Mouse (Mus musculus): ENCODE results near the gene Hectd4. TPM values are rescaled to one million over a fixed set of nuclear protein-coding genes. Genes with fewer than 3 reads are reported as not detected.

Gene Hectd4
- polyA plus RNA-seq, 1 experiment from 2014 or later = 9.7 TPM

GRCm38 (mm10) chr5:121392667-121393380 lies 172.8 kb downstream of the Hectd4 start:
- Histone ChIP-seq H3K4me2 (no peak overlapping the region), H3K36me3 (ENCODE audit: control insufficient read depth, insufficient read depth, low read length) (no peaks in the 10 kb centered on the region), H3K9ac (ENCODE audit: low read length) (no peak overlapping the region), H3K4me1 (ENCODE audit: control insufficient read depth, insufficient read depth, low read length) (0 out of 2 replicates have a peak, but pooled peaks cover 2% of the 10 kb centered on the region), H3K4me3 (ENCODE audit: low read depth, low read length) (no peak overlapping the region), H3K27me3 (ENCODE audit: control insufficient read depth, insufficient read depth, low read length) (no peaks in the 10 kb centered on the region), H3K27ac (ENCODE audit: low read depth, low read length) (no peak overlapping the region), H3K9me3 (ENCODE audit: control insufficient read depth, low read length) (no peaks in the 10 kb centered on the region)
- ATAC-seq (ENCODE audit: low FRiP score) (no peak), DNase-seq (ENCODE audit: low spot score, missing footprints) (peak; percentile 87)
- WGBS = 62% methylated on average over 16 of the region's 16 CpGs

- Histone ChIP-seq H3K4me1 (ENCODE audit: control insufficient read depth, insufficient read depth, low read length) (0 out of 2 replicates have a peak, but pooled peaks cover 2% of the 10 kb centered on the region), H3K9me3 (ENCODE audit: control insufficient read depth, low read length) (no peaks in the 10 kb centered on the region), H3K4me2 (no peak overlapping the region), H3K36me3 (ENCODE audit: control insufficient read depth, insufficient read depth, low read length) (no peaks in the 10 kb centered on the region), H3K27me3 (ENCODE audit: control insufficient read depth, insufficient read depth, low read length) (no peaks in the 10 kb centered on the region), H3K9ac (ENCODE audit: low read length) (no peak overlapping the region), H3K27ac (ENCODE audit: low read depth, low read length) (no peak overlapping the region), H3K4me3 (ENCODE audit: low read depth, low read length) (no peak overlapping the region)
- ATAC-seq (ENCODE audit: low FRiP score) = no peak
- no peak for DNase-seq (ENCODE audit: low spot score, missing footprints)
- whole genome bisulfite sequencing = 74% methylated on average over 3 of the region's 3 CpGs
Observed at GRCm38 (mm10) chr5:121393402-121393801, 173.4 kb downstream of the Hectd4 start.

DNA sequence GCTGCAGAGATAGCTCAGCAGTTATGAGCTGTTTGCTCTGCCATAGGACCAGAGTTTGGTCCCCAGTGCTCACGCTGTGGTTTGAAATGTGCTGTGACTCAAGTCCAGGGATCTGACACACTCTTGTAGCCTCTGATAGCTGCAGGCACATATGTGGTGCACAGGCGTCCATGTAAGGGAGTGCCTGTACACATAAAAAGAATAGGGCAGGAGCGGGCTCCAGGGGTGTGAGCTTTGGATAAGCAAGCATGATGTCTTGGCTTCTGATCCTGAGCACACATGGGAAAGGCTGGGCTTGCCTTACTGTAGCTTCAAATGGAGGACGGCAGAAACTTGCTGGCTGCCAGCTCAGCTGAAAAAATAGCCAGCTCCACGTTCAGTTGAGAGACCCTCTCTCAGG lies 175.6 kb downstream of the Hectd4 start:
- Histone ChIP-seq H3K9me3 (ENCODE audit: control insufficient read depth, low read length) (no peaks in the 10 kb centered on the region), H3K9ac (ENCODE audit: low read length) (no peak overlapping the region), H3K36me3 (ENCODE audit: control insufficient read depth, insufficient read depth, low read length) (no peaks in the 10 kb centered on the region), H3K27me3 (ENCODE audit: control insufficient read depth, insufficient read depth, low read length) (no peaks in the 10 kb centered on the region), H3K27ac (ENCODE audit: low read depth, low read length) (no peak overlapping the region), H3K4me2 (no peak overlapping the region), H3K4me3 (ENCODE audit: low read depth, low read length) (no peak overlapping the region), H3K4me1 (ENCODE audit: control insufficient read depth, insufficient read depth, low read length) (peaks cover 12% of the 10 kb centered on the region)
- 78% methylated on average over 5 of the region's 5 CpGs for WGBS
- no peak for DNase-seq (ENCODE audit: low spot score, missing footprints)
- no peak for ATAC-seq (ENCODE audit: low FRiP score)

DNA sequence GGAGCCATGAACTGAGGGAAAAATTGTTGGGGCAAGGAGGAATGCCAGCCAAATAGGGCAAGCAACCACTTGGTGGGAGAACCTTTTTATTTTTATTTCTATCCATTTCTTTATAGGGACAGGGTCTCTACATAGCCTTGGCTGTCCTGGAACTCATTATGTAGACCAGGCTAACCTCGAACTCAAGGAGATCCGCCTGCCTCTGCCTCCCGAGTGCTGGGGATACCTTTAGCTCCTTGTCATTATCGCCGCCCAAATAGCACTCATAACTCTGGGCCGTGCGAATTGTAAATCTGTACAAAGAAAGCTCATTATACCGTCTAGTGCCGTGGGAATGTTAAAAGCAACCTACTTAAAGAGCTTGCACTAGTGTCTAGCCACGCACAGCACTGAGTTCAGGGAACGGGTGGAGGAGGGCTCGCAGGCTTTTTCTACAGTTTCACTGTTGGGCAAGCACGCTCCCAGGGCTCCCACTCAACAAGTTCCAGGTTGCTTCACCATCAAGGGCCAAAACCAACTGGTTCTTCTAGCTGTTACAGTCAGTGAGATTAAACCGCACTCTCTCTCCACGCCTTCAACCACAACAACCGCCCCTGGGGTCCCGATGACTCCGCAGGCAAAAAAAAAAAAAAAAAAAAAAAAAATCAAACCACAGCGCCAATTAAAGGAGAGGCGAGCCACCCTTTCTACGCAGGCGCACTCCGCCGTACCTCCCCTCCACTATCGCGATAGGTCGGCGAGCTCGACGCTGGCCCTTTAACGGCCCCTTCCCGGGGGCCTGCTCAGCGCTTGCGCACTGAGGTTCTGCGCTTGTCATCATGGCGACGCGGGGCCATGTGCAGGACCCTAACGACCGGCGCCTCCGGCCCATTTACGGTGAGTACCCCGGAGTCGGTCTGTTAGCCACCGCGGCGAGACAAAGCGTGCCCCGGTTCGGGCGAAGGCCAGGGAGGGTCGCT lies 177.4 kb downstream of the Hectd4 start, which contains the start of gene Naa25:
Gene Naa25 (plus strand): TSS at position 750 of the 959 bp plus-strand sequence.
- Histone ChIP-seq H3K4me1 (ENCODE audit: control insufficient read depth, insufficient read depth, low read length) (peaks cover 12% of the 10 kb centered on the region), H3K27ac (ENCODE audit: low read depth, low read length) (peak within 1 kb of the TSS; percentile 75), H3K9ac (ENCODE audit: low read length) (peak within 1 kb of the TSS; percentile 83), H3K36me3 (ENCODE audit: control insufficient read depth, insufficient read depth, low read length) (no peaks in the 10 kb centered on the region; the same call in 1 of the 2 replicates), H3K27me3 (ENCODE audit: control insufficient read depth, insufficient read depth, low read length) (no peaks in the 10 kb centered on the region), H3K4me3 (ENCODE audit: low read depth, low read length) (peak within 1 kb of the TSS; percentile 95), H3K4me2 (peak within 1 kb of the TSS; percentile 94), H3K9me3 (ENCODE audit: control insufficient read depth, low read length) (no peaks in the 10 kb centered on the region)
- WGBS = 11% methylated on average over 53 of the region's 53 CpGs
- peak; percentile 97 for ATAC-seq (ENCODE audit: low FRiP score)
- peak; percentile 99 for DNase-seq (ENCODE audit: low spot score, missing footprints)

- peak; percentile 80 for ATAC-seq (ENCODE audit: low FRiP score)
Observed at GRCm38 (mm10) chr5:121398146-121398964, 178.3 kb downstream of the Hectd4 start.

DNA sequence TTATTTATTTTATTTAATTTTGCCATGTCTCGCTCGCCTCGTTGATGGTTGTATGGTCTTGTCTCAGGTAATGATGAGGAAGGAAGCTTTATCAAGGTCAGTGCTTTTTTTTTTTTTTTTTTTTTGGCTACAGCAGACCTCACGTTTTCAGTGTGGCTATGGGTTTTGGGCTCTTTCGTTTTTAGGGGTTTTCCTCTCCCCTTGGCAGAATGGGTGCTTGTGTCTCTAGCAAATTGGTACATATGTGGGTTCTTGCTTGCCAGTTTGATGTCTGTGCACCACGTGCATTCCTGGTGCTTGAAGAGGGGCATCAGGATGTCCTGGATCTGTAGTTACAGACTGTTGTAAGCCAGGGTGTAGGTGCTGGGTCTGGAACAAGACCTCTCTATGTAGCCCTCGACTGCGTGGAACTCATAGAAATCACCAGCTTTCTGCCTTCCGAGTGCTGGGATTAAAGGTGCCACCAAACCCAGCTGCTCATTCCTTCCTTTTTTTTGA lies 179.0 kb downstream of the Hectd4 start:
- peak overlapping the region; percentile 83 for H3K9ac ChIP-seq (ENCODE audit: low read length)
- H3K4me3 ChIP-seq (ENCODE audit: low read depth, low read length) = peak overlapping the region; percentile 95
- DNase-seq (ENCODE audit: low spot score, missing footprints) = no peak
- 63% methylated on average over 9 of the region's 9 CpGs for WGBS
- H3K4me2 ChIP-seq = peak overlapping the region; percentile 94
- no peaks in the 10 kb centered on the region for H3K9me3 ChIP-seq (ENCODE audit: control insufficient read depth, low read length)
- H3K4me1 ChIP-seq (ENCODE audit: control insufficient read depth, insufficient read depth, low read length) = peaks cover 12% of the 10 kb centered on the region
- no peak overlapping the region for H3K27ac ChIP-seq (ENCODE audit: low read depth, low read length)
- H3K27me3 ChIP-seq (ENCODE audit: control insufficient read depth, insufficient read depth, low read length) = no peaks in the 10 kb centered on the region
- ATAC-seq (ENCODE audit: low FRiP score) = no peak
- no peaks in the 10 kb centered on the region; the same call in 1 of the 2 replicates for H3K36me3 ChIP-seq (ENCODE audit: control insufficient read depth, insufficient read depth, low read length)

More at GRCm38 (mm10) chr5:121398146-121398964, 178.3 kb downstream of the Hectd4 start:
- Histone ChIP-seq H3K4me3 (ENCODE audit: low read depth, low read length) (peak overlapping the region; percentile 95), H3K4me1 (ENCODE audit: control insufficient read depth, insufficient read depth, low read length) (peaks cover 12% of the 10 kb centered on the region), H3K27me3 (ENCODE audit: control insufficient read depth, insufficient read depth, low read length) (no peaks in the 10 kb centered on the region), H3K27ac (ENCODE audit: low read depth, low read length) (0 out of 2 replicates have a peak overlapping the region, but pooled peaks have one; percentile 25), H3K9me3 (ENCODE audit: control insufficient read depth, low read length) (no peaks in the 10 kb centered on the region), H3K4me2 (peak overlapping the region; percentile 94), H3K36me3 (ENCODE audit: control insufficient read depth, insufficient read depth, low read length) (no peaks in the 10 kb centered on the region; the same call in 1 of the 2 replicates), H3K9ac (ENCODE audit: low read length) (peak overlapping the region; percentile 83)
- under 1% methylated on average over 67 of the region's 67 CpGs for WGBS
- DNase-seq (ENCODE audit: low spot score, missing footprints) = peak; percentile 96

- DNase-seq (ENCODE audit: low spot score, missing footprints) (no peak), ATAC-seq (ENCODE audit: low FRiP score) (no peak)
- H3K4me1 ChIP-seq (ENCODE audit: control insufficient read depth, insufficient read depth, low read length) = peaks cover 12% of the 10 kb centered on the region
- H3K9ac ChIP-seq (ENCODE audit: low read length) = no peak overlapping the region; the same call in 1 of the 2 replicates
- peak overlapping the region; percentile 94 for H3K4me2 ChIP-seq
- H3K36me3 ChIP-seq (ENCODE audit: control insufficient read depth, insufficient read depth, low read length) = no peaks in the 10 kb centered on the region; the same call in 1 of the 2 replicates
- H3K9me3 ChIP-seq (ENCODE audit: control insufficient read depth, low read length) = no peaks in the 10 kb centered on the region
- H3K27me3 ChIP-seq (ENCODE audit: control insufficient read depth, insufficient read depth, low read length) = no peaks in the 10 kb centered on the region
- 93% methylated on average over 5 of the region's 5 CpGs for WGBS
- no peak overlapping the region for H3K4me3 ChIP-seq (ENCODE audit: low read depth, low read length)
- no peak overlapping the region for H3K27ac ChIP-seq (ENCODE audit: low read depth, low read length)
Observed at GRCm38 (mm10) chr5:121399540-121399939, 179.5 kb downstream of the Hectd4 start.

DNA sequence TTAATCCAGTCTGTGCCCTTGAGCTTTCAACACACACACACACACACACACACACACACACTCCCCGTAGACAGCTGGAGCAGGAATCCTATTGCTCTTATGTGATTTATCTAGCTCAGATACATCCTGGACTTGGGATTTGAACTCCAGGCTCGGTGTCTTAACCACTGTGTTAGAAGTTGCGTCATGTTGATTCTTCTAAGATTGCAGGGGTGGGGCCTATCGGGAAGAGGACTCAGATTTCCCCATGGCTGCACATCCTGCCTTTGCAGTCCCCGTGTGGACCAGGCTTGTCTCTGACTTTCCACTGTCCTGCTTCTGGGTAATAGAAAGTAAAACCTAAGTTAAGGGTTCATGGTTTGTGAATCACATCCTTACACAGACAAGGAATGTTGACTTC lies 180.0 kb downstream of the Hectd4 start:
- WGBS = 86% methylated on average over 5 of the region's 5 CpGs
- H3K4me3 ChIP-seq (ENCODE audit: low read depth, low read length) = no peak overlapping the region
- H3K9me3 ChIP-seq (ENCODE audit: control insufficient read depth, low read length) = no peaks in the 10 kb centered on the region
- H3K27me3 ChIP-seq (ENCODE audit: control insufficient read depth, insufficient read depth, low read length) = no peaks in the 10 kb centered on the region
- no peak for ATAC-seq (ENCODE audit: low FRiP score)
- H3K27ac ChIP-seq (ENCODE audit: low read depth, low read length) = no peak overlapping the region
- no peak overlapping the region for H3K4me2 ChIP-seq
- no peak overlapping the region for H3K9ac ChIP-seq (ENCODE audit: low read length)
- H3K36me3 ChIP-seq (ENCODE audit: control insufficient read depth, insufficient read depth, low read length) = no peaks in the 10 kb centered on the region; the same call in 1 of the 2 replicates
- peaks cover 12% of the 10 kb centered on the region for H3K4me1 ChIP-seq (ENCODE audit: control insufficient read depth, insufficient read depth, low read length)
- no peak for DNase-seq (ENCODE audit: low spot score, missing footprints)
